Mouse (Mus musculus) MEL (cell line): ENCODE data around the gene Mmp27.

Experiments
- CHD2 ChIP-seq: IDR thresholded peaks from 2 replicates; pipeline ENCODE4 v1.6.1; 2011; ENCODE audit warnings: low read length, improper control_type of control experiment
- CTCF ChIP-seq, 3 experiments: IDR thresholded peaks in 2 of 3; conservative IDR thresholded peaks in 1 of 3; 2 replicates each; pipeline ENCODE4 v1.5.1; 2011 to 2012; ENCODE audit warnings: low read length in 3 of 3, low read depth in 2 of 3, mild to moderate bottlenecking in 2 of 3, improper control_type of control experiment in 1 of 3, inconsistent platforms in 1 of 3, mixed read lengths in 1 of 3, moderate library complexity in 1 of 3; ENCODE audit not compliant: control insufficient read depth in 1 of 3, insufficient read depth in 1 of 3, poor library complexity in 1 of 3, severe bottlenecking in 1 of 3
- EP300 ChIP-seq, 2 experiments: IDR thresholded peaks; 2 replicates each; pipeline ENCODE4 v1.6.1; 2011; ENCODE audit warnings: improper control_type of control experiment in 2 of 2, low read length in 2 of 2, low read depth in 1 of 2, mild to moderate bottlenecking in 1 of 2
- GATA1 ChIP-seq: IDR thresholded peaks from 2 replicates; pipeline ENCODE4 v1.6.1; 2011; ENCODE audit warnings: low read depth, low read length, improper control_type of control experiment
- HCFC1 ChIP-seq: IDR thresholded peaks from 2 replicates; pipeline ENCODE4 v1.6.1; 2012; ENCODE audit warnings: low read depth, mild to moderate bottlenecking, inconsistent platforms, low read length, improper control_type of control experiment, moderate library complexity
- KAT2A ChIP-seq: conservative IDR thresholded peaks from 2 replicates; pipeline ENCODE4 v1.6.1; 2012; ENCODE audit warnings: low read depth, low read length, improper control_type of control experiment, inconsistent platforms
- MAFK ChIP-seq: IDR thresholded peaks from 2 replicates; pipeline ENCODE4 v1.6.1; 2011; ENCODE audit warnings: low read depth, mild to moderate bottlenecking, low read length, improper control_type of control experiment, borderline replicate concordance
- POLR2A ChIP-seq, 2 experiments: IDR thresholded peaks; 2 replicates each; pipeline ENCODE4 v1.6.1; 2011 to 2012; ENCODE audit warnings: low read length in 2 of 2, mild to moderate bottlenecking in 2 of 2, control low read depth in 1 of 2, improper control_type of control experiment in 1 of 2, low read depth in 1 of 2, moderate library complexity in 1 of 2; ENCODE audit not compliant: control insufficient read depth in 1 of 2, insufficient read depth in 1 of 2, poor library complexity in 1 of 2
- TAL1 ChIP-seq: IDR thresholded peaks from 2 replicates; pipeline ENCODE4 v1.6.1; 2012; ENCODE audit warnings: mild to moderate bottlenecking, inconsistent platforms, low read length, moderate library complexity, mixed read lengths
- TCF12 ChIP-seq: IDR thresholded peaks from 2 replicates; pipeline ENCODE4 v1.6.1; 2014; ENCODE audit warnings: low read depth, mild to moderate bottlenecking, inconsistent platforms, low read length, improper control_type of control experiment, moderate library complexity
- USF1 ChIP-seq: IDR thresholded peaks from 2 replicates; pipeline ENCODE4 v1.6.1; 2014; ENCODE audit warnings: low read depth, mild to moderate bottlenecking, inconsistent platforms, low read length, improper control_type of control experiment, moderate library complexity
- USF2 ChIP-seq, 2 experiments: IDR thresholded peaks; 2 replicates each; pipeline ENCODE4 v1.6.1; 2011 to 2012; ENCODE audit warnings: improper control_type of control experiment in 2 of 2, low read length in 2 of 2, borderline replicate concordance in 1 of 2, inconsistent platforms in 1 of 2, low read depth in 1 of 2, mild to moderate bottlenecking in 1 of 2; ENCODE audit not compliant: insufficient read depth in 1 of 2
- ZMIZ1 ChIP-seq: IDR thresholded peaks from 2 replicates; pipeline ENCODE4 v1.6.1; 2012; ENCODE audit warnings: low read depth, mild to moderate bottlenecking, inconsistent platforms, low read length, improper control_type of control experiment, moderate library complexity
- ZNF384 ChIP-seq: IDR thresholded peaks from 2 replicates; pipeline ENCODE4 v1.6.1; 2012; ENCODE audit warnings: low read depth, mild to moderate bottlenecking, inconsistent platforms, low read length, improper control_type of control experiment

GRCm38 (mm10) chr9:7572188-7572587, 992 bp downstream of the Mmp27 start:
- TF ChIP-seq POLR2A (IDR thresholded peaks at IDR 0.05; ENCODE audit: control insufficient read depth in 1 of 2, insufficient read depth in 1 of 2, low read depth in 1 of 2, low read length in 2 of 2, poor library complexity in 1 of 2) (no peak), CTCF (IDR thresholded peaks at IDR 0.05 in 2 of 3, conservative IDR thresholded peaks at IDR 0.05 in 1 of 3; ENCODE audit: control insufficient read depth in 1 of 3, insufficient read depth in 1 of 3, low read depth in 2 of 3, low read length in 3 of 3, poor library complexity in 1 of 3, severe bottlenecking in 1 of 3) (no peak), ZNF384 (no peak), HCFC1 (no peak), TCF12 (peak; percentile 38; the same call in 1 of the 2 replicates), TAL1 (no peak), ZMIZ1 (no peak), USF1 (no peak), MAFK (no peak), EP300 (IDR thresholded peaks at IDR 0.05; ENCODE audit: low read depth in 1 of 2, low read length in 2 of 2) (peak; percentile 22 to 67; a peak in 3 of 4 replicates), CHD2 (no peak), KAT2A (no peak), GATA1 (0 out of 2 replicates have a peak, but pooled peaks have one; percentile 34), USF2 (IDR thresholded peaks at IDR 0.05; ENCODE audit: borderline replicate concordance in 1 of 2, insufficient read depth in 1 of 2, low read depth in 1 of 2, low read length in 2 of 2) (no peak)
